Mouse (Mus musculus) lung, embryonic 15.5 days (tissue): ENCODE results near the gene 4921539E11Rik. TPM values are rescaled to one million over a fixed set of nuclear protein-coding genes. Genes with fewer than 3 reads are reported as not detected.

ENCODE experiments used
- ATAC-seq: fragments of 200-750 bp; cut with Nextera tagmentation; 2 replicates; pipeline ENCODE4 v1.8.0; 2017; ENCODE audit warnings: moderate number of reproducible peaks, borderline replicate concordance; ENCODE audit not compliant: low FRiP score, low TSS enrichment; ENCODE audit errors: extremely low read depth
- H3K27ac ChIP-seq: fragments of 300-500 bp; sonication (generic); 2 replicates; pipeline ENCODE4 v1.5.1; 2015; ENCODE audit warnings: moderate library complexity, mild to moderate bottlenecking, inconsistent platforms
- H3K27me3 ChIP-seq: fragments of 300-500 bp; sonication (generic); 2 replicates; pipeline ENCODE4 v1.6.1; 2015; ENCODE audit warnings: inconsistent platforms
- H3K36me3 ChIP-seq: fragments of 300-500 bp; sonication (generic); 2 replicates; pipeline ENCODE4 v1.6.1; 2015; ENCODE audit warnings: inconsistent platforms
- H3K4me1 ChIP-seq: fragments of 300-500 bp; sonication (generic); 2 replicates; pipeline ENCODE4 v1.6.1; 2015; ENCODE audit warnings: inconsistent platforms
- H3K4me2 ChIP-seq: fragments of 300-500 bp; sonication (generic); 2 replicates; pipeline ENCODE4 v1.6.1; 2015; ENCODE audit warnings: inconsistent platforms, mild to moderate bottlenecking, moderate library complexity
- H3K4me3 ChIP-seq: fragments of 300-500 bp; sonication (generic); 2 replicates; pipeline ENCODE4 v1.5.1; 2015; ENCODE audit warnings: mild to moderate bottlenecking, inconsistent platforms
- H3K9ac ChIP-seq: fragments of 300-500 bp; sonication (generic); 2 replicates; pipeline ENCODE4 v1.6.1; 2015; ENCODE audit warnings: inconsistent platforms
- H3K9me3 ChIP-seq: fragments of 300-500 bp; sonication (generic); 2 replicates; pipeline ENCODE4 v1.6.1; 2016; ENCODE audit warnings: inconsistent platforms
- WGBS: fragments of 180-500 bp; shearing (Covaris S2); methylation state at CpG from one replicate; pipeline ENCODE4 v1.1.7; 2015; 5-methylcytosine and 5-hydroxymethylcytosine counted together
- polyA plus RNA-seq: library from polyadenylated mRNA; unstranded; fragments of >200 nt; fragmentation: Nextera tagmentation; extraction: Ambion mirVana; gene quantifications from 2 replicates; pipeline ENCODE4 v1.2.1, GENCODE M21; 2015

Gene 4921539E11Rik
- not detected in 2 replicates for polyA plus RNA-seq

- WGBS, result 59% methylated on average over 2 of the region's 2 CpGs
- no peak within 1 kb of the TSS for H3K27ac ChIP-seq
- H3K27me3 ChIP-seq, result no peaks in the 10 kb centered on the region
- no peak within 1 kb of the TSS for H3K4me2 ChIP-seq
- no peak for ATAC-seq
- H3K4me1 ChIP-seq, result no peaks in the 10 kb centered on the region
- no peaks in the 10 kb centered on the region for H3K36me3 ChIP-seq
- no peaks in the 10 kb centered on the region for H3K9me3 ChIP-seq
- H3K4me3 ChIP-seq, result no peak within 1 kb of the TSS
- H3K9ac ChIP-seq, result no peak within 1 kb of the TSS
Observed at GRCm38 (mm10) chr4:103290763-103291162, at the start of gene 4921539E11Rik. Gene 4921539E11Rik (minus strand): TSS chr4:103290863.

DNA sequence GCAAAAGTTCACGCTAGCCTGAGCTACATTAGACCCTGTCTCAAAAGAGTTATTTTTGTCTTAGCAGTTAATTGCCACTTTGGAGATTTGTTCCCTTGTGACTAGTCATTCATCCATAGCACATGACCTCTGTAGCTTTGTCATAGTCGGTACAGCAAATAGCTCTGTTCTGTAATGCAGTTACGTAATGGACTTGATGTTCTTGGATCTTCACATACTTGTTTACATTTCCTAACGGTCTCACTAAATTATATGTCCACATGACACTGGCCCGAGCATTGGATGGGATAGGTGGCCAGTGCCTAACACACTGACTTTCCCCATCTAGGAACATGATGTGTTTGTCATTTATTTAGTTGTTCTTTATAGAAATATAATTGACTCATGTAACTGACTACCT is 44.5 kb upstream of the 4921539E11Rik start:
- Histone ChIP-seq H3K4me1 (no peaks in the 10 kb centered on the region), H3K4me2 (no peak overlapping the region), H3K27me3 (no peaks in the 10 kb centered on the region), H3K36me3 (peaks cover 11% of the 10 kb centered on the region), H3K9me3 (no peaks in the 10 kb centered on the region), H3K9ac (no peak overlapping the region), H3K4me3 (no peak overlapping the region), H3K27ac (no peak overlapping the region)
- ATAC-seq, result no peak
- 55% methylated on average over 5 of the region's 5 CpGs for WGBS

DNA sequence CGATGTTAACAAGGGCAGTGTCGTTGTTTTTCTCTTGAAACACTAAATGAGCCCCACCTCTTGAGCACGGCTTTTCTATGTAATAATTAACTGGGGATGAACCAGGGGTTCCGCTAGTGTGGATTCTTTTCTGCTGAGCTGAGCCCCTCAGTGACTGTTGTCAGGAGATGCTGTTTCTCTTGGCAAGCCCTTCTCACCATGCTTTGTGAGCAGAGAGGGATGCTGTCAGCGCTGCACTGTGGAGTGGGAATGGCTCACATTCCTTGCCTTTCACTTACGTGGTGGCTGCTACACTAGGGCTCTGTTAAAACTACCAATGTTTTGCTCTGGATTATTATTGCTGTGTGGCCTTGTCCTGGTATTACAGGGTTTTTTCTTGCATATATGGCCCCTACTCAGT is 38.7 kb upstream of the 4921539E11Rik start:
- H3K27ac ChIP-seq, result no peak overlapping the region
- WGBS, result 47% methylated on average over 6 of the region's 6 CpGs
- no peaks in the 10 kb centered on the region for H3K9me3 ChIP-seq
- no peaks in the 10 kb centered on the region for H3K27me3 ChIP-seq
- no peak overlapping the region for H3K4me3 ChIP-seq
- no peak overlapping the region for H3K4me2 ChIP-seq
- H3K4me1 ChIP-seq, result no peaks in the 10 kb centered on the region
- no peak overlapping the region for H3K9ac ChIP-seq
- peaks cover 11% of the 10 kb centered on the region for H3K36me3 ChIP-seq
- no peak for ATAC-seq

- WGBS, result 31% methylated on average over 3 of the region's 3 CpGs
- ATAC-seq, result no peak
- no peak overlapping the region for H3K27ac ChIP-seq
Observed at GRCm38 (mm10) chr4:103326994-103327393, 36.3 kb upstream of the 4921539E11Rik start.

GRCm38 (mm10) chr4:103324688-103325451 is 34.2 kb upstream of the 4921539E11Rik start:
- WGBS, result 29% methylated on average over 17 of the region's 17 CpGs
- Histone ChIP-seq H3K9ac (no peak overlapping the region), H3K36me3 (no peaks in the 10 kb centered on the region), H3K27ac (peak overlapping the region; percentile 61; the same call in 1 of the 2 replicates), H3K27me3 (no peaks in the 10 kb centered on the region), H3K9me3 (no peaks in the 10 kb centered on the region), H3K4me3 (no peak overlapping the region), H3K4me1 (no peaks in the 10 kb centered on the region), H3K4me2 (peak overlapping the region; percentile 38; the same call in 1 of the 2 replicates)
- ATAC-seq, result peak; percentile 90; the same call in 1 of the 2 replicates

More at GRCm38 (mm10) chr4:103326994-103327393, 36.3 kb upstream of the 4921539E11Rik start:
- no peak overlapping the region for H3K9ac ChIP-seq
- no peaks in the 10 kb centered on the region for H3K27me3 ChIP-seq
- no peak overlapping the region for H3K4me2 ChIP-seq
- peaks cover 7% of the 10 kb centered on the region for H3K36me3 ChIP-seq
- H3K4me1 ChIP-seq, result no peaks in the 10 kb centered on the region
- no peak overlapping the region for H3K4me3 ChIP-seq
- no peaks in the 10 kb centered on the region for H3K9me3 ChIP-seq

DNA sequence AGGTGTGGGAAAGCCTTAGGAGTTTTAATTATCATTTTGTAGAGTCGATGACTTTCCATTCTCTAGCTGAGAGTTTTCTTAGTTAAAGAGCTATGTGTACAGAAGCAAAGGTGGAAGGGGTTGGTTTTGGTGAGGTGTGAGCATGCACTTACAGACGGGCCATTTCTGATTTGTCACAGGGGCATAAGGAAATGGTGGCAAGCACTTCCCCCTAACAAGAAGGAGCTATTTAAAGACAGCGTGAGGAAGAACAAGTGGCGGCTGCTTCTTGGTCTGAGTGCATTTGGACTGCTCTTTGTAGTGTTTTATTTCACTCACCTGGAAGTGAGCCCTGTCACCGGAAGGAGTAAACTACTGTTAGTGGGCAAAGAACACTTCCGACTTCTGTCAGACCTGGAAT is 30.8 kb upstream of the 4921539E11Rik start:
- Histone ChIP-seq H3K9ac (no peak overlapping the region), H3K9me3 (no peaks in the 10 kb centered on the region), H3K27me3 (no peaks in the 10 kb centered on the region), H3K27ac (no peak overlapping the region), H3K36me3 (no peaks in the 10 kb centered on the region), H3K4me2 (no peak overlapping the region), H3K4me3 (no peak overlapping the region), H3K4me1 (0 out of 2 replicates have a peak, but pooled peaks cover 2% of the 10 kb centered on the region)
- no peak for ATAC-seq
- 70% methylated on average over 6 of the region's 6 CpGs for WGBS

DNA sequence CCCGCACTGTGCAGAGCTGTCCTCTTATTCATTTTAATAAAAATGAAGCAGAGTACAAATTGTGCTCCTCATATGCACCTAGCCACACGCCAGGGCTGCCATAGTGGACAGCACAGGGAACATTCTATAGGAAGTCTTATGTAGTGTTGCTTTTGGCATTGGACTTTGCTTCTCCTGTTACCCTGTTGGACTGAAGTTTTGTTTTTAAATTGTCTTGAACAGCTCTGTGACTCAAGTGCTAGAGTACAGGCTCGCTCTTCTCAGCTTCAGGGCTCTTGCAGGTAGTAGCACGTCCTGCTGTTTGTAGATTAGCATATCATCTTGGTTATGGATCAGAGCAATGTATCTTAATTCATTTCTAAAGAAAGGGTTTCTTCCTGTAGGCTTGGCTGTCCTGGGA is 25.2 kb upstream of the 4921539E11Rik start:
- Histone ChIP-seq H3K9me3 (no peaks in the 10 kb centered on the region), H3K36me3 (no peaks in the 10 kb centered on the region), H3K4me1 (peaks cover 10% of the 10 kb centered on the region), H3K4me2 (no peak overlapping the region), H3K4me3 (no peak overlapping the region), H3K9ac (no peak overlapping the region), H3K27ac (no peak overlapping the region), H3K27me3 (no peaks in the 10 kb centered on the region)
- no peak for ATAC-seq
- 86% methylated on average over 4 of the region's 4 CpGs for WGBS

- Histone ChIP-seq H3K9me3 (no peaks in the 10 kb centered on the region), H3K27ac (peak overlapping the region; percentile 99), H3K4me1 (peaks cover 10% of the 10 kb centered on the region), H3K36me3 (no peaks in the 10 kb centered on the region), H3K27me3 (no peaks in the 10 kb centered on the region), H3K4me2 (peak overlapping the region; percentile 66), H3K4me3 (peak overlapping the region; percentile 83), H3K9ac (peak overlapping the region; percentile 84; the same call in 1 of the 2 replicates)
- WGBS, result 19% methylated on average over 3 of the region's 3 CpGs
- no peak for ATAC-seq
Observed at GRCm38 (mm10) chr4:103314526-103314910, 23.9 kb upstream of the 4921539E11Rik start.

GRCm38 (mm10) chr4:103313587-103314525 is 23.2 kb upstream of the 4921539E11Rik start, which contains the start of gene Oma1:
Gene Oma1 (plus strand): TSS chr4:103313812.
- Histone ChIP-seq H3K27ac (peak within 1 kb of the TSS; percentile 99), H3K4me2 (peak within 1 kb of the TSS; percentile 66), H3K4me3 (peak within 1 kb of the TSS; percentile 83), H3K36me3 (no peaks in the 10 kb centered on the region), H3K4me1 (peaks cover 10% of the 10 kb centered on the region), H3K9me3 (no peaks in the 10 kb centered on the region), H3K9ac (peak within 1 kb of the TSS; percentile 84), H3K27me3 (no peaks in the 10 kb centered on the region)
- WGBS, result under 1% methylated on average over 53 of the region's 61 CpGs
- ATAC-seq, result peak; percentile 99

GRCm38 (mm10) chr4:103303851-103304250 is 13.2 kb upstream of the 4921539E11Rik start:
- H3K27ac ChIP-seq, result no peak overlapping the region
- WGBS, result 88% methylated on average over 1 of the region's 1 CpGs
- ATAC-seq, result no peak
- no peak overlapping the region for H3K9ac ChIP-seq
- no peaks in the 10 kb centered on the region for H3K36me3 ChIP-seq
- H3K4me3 ChIP-seq, result no peak overlapping the region
- H3K27me3 ChIP-seq, result no peaks in the 10 kb centered on the region
- H3K4me2 ChIP-seq, result no peak overlapping the region
- H3K4me1 ChIP-seq, result no peaks in the 10 kb centered on the region
- H3K9me3 ChIP-seq, result no peaks in the 10 kb centered on the region

GRCm38 (mm10) chr4:103299342-103299741 is 8.7 kb upstream of the 4921539E11Rik start:
- Histone ChIP-seq H3K4me2 (peak overlapping the region; percentile 29; the same call in 1 of the 2 replicates), H3K4me3 (no peak overlapping the region), H3K36me3 (no peaks in the 10 kb centered on the region), H3K4me1 (no peaks in the 10 kb centered on the region), H3K9me3 (no peaks in the 10 kb centered on the region), H3K27me3 (no peaks in the 10 kb centered on the region), H3K27ac (no peak overlapping the region), H3K9ac (no peak overlapping the region)
- no peak for ATAC-seq
- 52% methylated on average over 10 of the region's 10 CpGs for WGBS
